8 mouse cellular contexts compared by ENCODE assay signal in genomic region chr11:54866119-54867048, GRCm38 (mm10). TPM values are rescaled to one million over a fixed set of nuclear protein-coding genes. Genes with fewer than 3 reads are reported as not detected.
DNase-seq lines count a peak whose midpoint lies in the region; ATAC-seq lines count a peak whose summit lies in the region.

Gene Hint1, plus strand, starts transcription at chr11:54866383.

- H3K4me2 ChIP-seq in heart, embryonic 14.5 days (ENCODE audit: low read length), result peak within 1 kb of the TSS; percentile 63
- H3K4me2 ChIP-seq in liver, embryonic 12.5 days, result peak within 1 kb of the TSS; percentile 94

- peak; percentile 80 to 85 for DNase-seq in CD8-positive naive resting alpha-beta T cell, adult 2 months (ENCODE audit: low read depth in 2 of 2, low spot score in 2 of 2)
- DNase-seq in c-Kit-negative CD71-positive TER-119-positive erythroid progenitor cells, embryonic 14.5 days (ENCODE audit: low read depth, low spot score), result peak; percentile 82
- peak; percentile 90 for DNase-seq in forebrain, embryonic 10.5 days (ENCODE audit: extremely low spot score, low spot score)
- peak; percentile 96 for DNase-seq in kidney, postnatal 14 days
- DNase-seq in naive thymus-derived CD4-positive, alpha-beta T cell, adult 2 months (ENCODE audit: low read depth), result peak; percentile 94
- DNase-seq in splenic B cell, adult 2 months (ENCODE audit: low read depth, low spot score), result peak; percentile 93

- no peaks in the 10 kb centered on the region for H3K9me3 ChIP-seq in forebrain, embryonic 10.5 days
- no peaks in the 10 kb centered on the region for H3K9me3 ChIP-seq in heart, embryonic 14.5 days (ENCODE audit: control insufficient read depth, low read length)
- no peaks in the 10 kb centered on the region for H3K9me3 ChIP-seq in liver, embryonic 12.5 days (replicated peaks)

- ATAC-seq in heart, embryonic 14.5 days (ENCODE audit: insufficient number of reproducible peaks, insufficient read depth, low FRiP score, low read depth), result peak; percentile 73
- ATAC-seq in liver, embryonic 12.5 days, result peak; percentile 82

- WGBS in forebrain, embryonic 10.5 days, result under 1% methylated on average over 107 of the region's 107 CpGs
- under 1% methylated on average over 91 of the region's 107 CpGs for WGBS in heart, embryonic 14.5 days
- WGBS in liver, embryonic 12.5 days (ENCODE audit: insufficient replicate concordance), result under 1% methylated on average over 100 of the region's 107 CpGs

- peaks cover 43% of the 10 kb centered on the region for H3K4me1 ChIP-seq in forebrain, embryonic 10.5 days
- peaks cover 0 to 13% of the 10 kb centered on the region in 2 experiments; a peak in 2 of 4 replicates for H3K4me1 ChIP-seq in heart, embryonic 14.5 days (ENCODE audit: control insufficient read depth in 2 of 2, insufficient read depth in 2 of 2, low read length in 2 of 2)
- peaks cover 48% of the 10 kb centered on the region for H3K4me1 ChIP-seq in liver, embryonic 12.5 days

- peak within 1 kb of the TSS; percentile 97 for H3K4me3 ChIP-seq in forebrain, embryonic 10.5 days
- H3K4me3 ChIP-seq in heart, embryonic 14.5 days (ENCODE audit: control insufficient read depth in 1 of 2, insufficient read depth in 1 of 2, low read depth in 1 of 2, low read length in 2 of 2), result peak within 1 kb of the TSS; percentile 85 to 88
- H3K4me3 ChIP-seq in liver, embryonic 12.5 days, result peak within 1 kb of the TSS; percentile 87

- peak within 1 kb of the TSS; percentile 99 for H3K27ac ChIP-seq in forebrain, embryonic 10.5 days
- peak within 1 kb of the TSS; percentile 89 for H3K27ac ChIP-seq in heart, embryonic 14.5 days (replicated peaks in 1 of 2; ENCODE audit: control insufficient read depth in 1 of 2, insufficient read depth in 1 of 2, low read depth in 2 of 2, low read length in 2 of 2)
- peak within 1 kb of the TSS; percentile 94 for H3K27ac ChIP-seq in liver, embryonic 12.5 days

- H3K27me3 ChIP-seq in forebrain, embryonic 10.5 days (ENCODE audit: poor library complexity, severe bottlenecking), result no peaks in the 10 kb centered on the region
- H3K27me3 ChIP-seq in heart, embryonic 14.5 days (ENCODE audit: control insufficient read depth, insufficient read depth, low read length), result no peaks in the 10 kb centered on the region
- no peaks in the 10 kb centered on the region for H3K27me3 ChIP-seq in liver, embryonic 12.5 days (replicated peaks)
- no peaks in the 10 kb centered on the region for H3K27me3 ChIP-seq in splenic B cell, adult 2 months (ENCODE audit: control insufficient read depth, insufficient read depth, low read length, poor library complexity, severe bottlenecking)

- peaks cover 34% of the 10 kb centered on the region for H3K36me3 ChIP-seq in forebrain, embryonic 10.5 days (replicated peaks)
- H3K36me3 ChIP-seq in heart, embryonic 14.5 days (ENCODE audit: control insufficient read depth, insufficient read depth, low read length), result peaks cover 26% of the 10 kb centered on the region
- peaks cover 31% of the 10 kb centered on the region for H3K36me3 ChIP-seq in liver, embryonic 12.5 days
- peaks cover 2% of the 10 kb centered on the region; the same call in 1 of the 2 replicates for H3K36me3 ChIP-seq in splenic B cell, adult 2 months (ENCODE audit: control insufficient read depth, insufficient read depth, low read length, poor library complexity, severe bottlenecking)

- peak within 1 kb of the TSS; percentile 95 for H3K9ac ChIP-seq in heart, embryonic 14.5 days (ENCODE audit: low read length)
- peak within 1 kb of the TSS; percentile 96 for H3K9ac ChIP-seq in liver, embryonic 12.5 days

RNA-seq across cellular contexts. Expression of gene Hint1, which starts in this region (rescaled TPM):
- 675 and 687 TPM in 2 replicates for polyA plus RNA-seq in forebrain, embryonic 10.5 days (2016; fragmentation: Nextera tagmentation; extraction: Ambion mirVana)
- polyA plus RNA-seq in heart, embryonic 14.5 days (2014; fragmentation: Nextera tagmentation; extraction: Ambion mirVana), result 705 and 753 TPM in 2 replicates
- polyA plus RNA-seq in liver, embryonic 12.5 days (2016; fragmentation: Nextera tagmentation; extraction: Ambion mirVana), result 479 and 518 TPM in 2 replicates

Comparison
In these comparisons a context has a peak if more than half of its experiments do, and no peak if none do; other contexts are left out.
1. Peak in every context shown above with its lines: DNase-seq, ATAC-seq, H3K4me3 ChIP-seq and H3K27ac ChIP-seq.